Mouse (Mus musculus): ENCODE data around the gene Gpx8.

DNA sequence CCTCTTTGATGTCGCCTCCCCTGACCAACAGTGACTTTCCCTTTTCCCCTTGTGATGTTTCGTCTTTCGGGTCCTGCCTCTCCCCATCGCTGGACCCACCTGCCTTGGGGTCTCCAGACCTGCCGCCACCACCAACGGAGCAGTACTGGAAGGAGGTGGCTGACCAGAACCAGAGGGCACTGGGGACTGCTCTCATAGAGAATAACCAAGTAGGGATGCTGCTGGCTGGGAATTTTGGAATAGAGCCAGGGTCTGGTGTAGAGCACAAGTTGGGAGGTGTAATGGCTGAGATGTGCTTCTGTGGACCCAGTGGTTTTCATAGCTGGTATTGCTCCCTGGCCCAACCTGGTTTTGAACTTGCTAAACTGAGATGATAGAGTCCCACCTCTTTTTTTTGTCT, 48.8 kb downstream of the Gpx8 start:
- TF ChIP-seq CTCF (IDR thresholded peaks at IDR 0.05 in 2 of 3, conservative IDR thresholded peaks at IDR 0.05 in 1 of 3; ENCODE audit: control insufficient read depth in 1 of 3, insufficient read depth in 1 of 3, low read depth in 2 of 3, low read length in 3 of 3, poor library complexity in 1 of 3, severe bottlenecking in 1 of 3) (no peak), TAL1 (IDR thresholded peaks at IDR 0.05; ENCODE audit: low read length) (no peak), POLR2A (IDR thresholded peaks at IDR 0.05; ENCODE audit: control insufficient read depth in 1 of 2, insufficient read depth in 1 of 2, low read depth in 1 of 2, low read length in 2 of 2, poor library complexity in 1 of 2) (no peak), GATA1 (IDR thresholded peaks at IDR 0.05; ENCODE audit: low read depth, low read length) (no peak), CHD2 (IDR thresholded peaks at IDR 0.05; ENCODE audit: low read length) (no peak), MAZ (IDR thresholded peaks at IDR 0.05; ENCODE audit: low read depth, low read length) (no peak)

Data from MEL (cell line).